Mouse (Mus musculus): ENCODE results near the gene Tubgcp6. TPM values are rescaled to one million over a fixed set of nuclear protein-coding genes. Genes with fewer than 3 reads are reported as not detected.
A peak's percentile ranks its signal among the peaks of the same experiment; 100 is the strongest.

Tubgcp6 gene
- polyA plus RNA-seq, 1 experiment from 2014 or later = 15.6 TPM

DNA sequence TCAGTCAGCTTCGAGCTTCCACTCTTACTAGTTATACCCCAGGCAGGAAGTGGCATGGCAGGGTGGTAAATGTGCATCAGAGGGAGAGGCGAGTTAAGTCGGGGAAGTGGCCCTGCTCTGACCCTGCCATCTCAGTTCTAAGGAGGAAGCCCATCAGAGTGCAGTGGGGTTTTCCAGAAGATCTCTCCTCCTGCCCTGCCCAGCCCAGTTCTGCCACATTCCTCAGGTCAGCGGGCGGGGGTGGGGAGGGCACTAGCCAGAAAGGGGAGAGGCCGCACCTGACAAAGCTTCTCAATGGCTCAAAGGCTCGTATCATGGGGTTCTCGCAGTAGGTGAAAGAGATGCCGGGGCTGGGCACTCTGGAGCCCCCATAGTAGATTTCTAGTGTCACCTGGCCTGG is 38.5 kb upstream of the Tubgcp6 start:
- Histone ChIP-seq H3K27me3 (ENCODE audit: control insufficient read depth, insufficient read depth, low read length) (no peaks in the 10 kb centered on the region), H3K27ac (replicated peaks; ENCODE audit: low read depth, low read length) (no peak overlapping the region), H3K4me1 (ENCODE audit: control insufficient read depth, insufficient read depth, low read length) (no peaks in the 10 kb centered on the region), H3K9me3 (replicated peaks; ENCODE audit: control insufficient read depth, low read length) (no peaks in the 10 kb centered on the region), H3K4me3 (ENCODE audit: low read depth, low read length) (no peak overlapping the region), H3K4me2 (ENCODE audit: low read depth, low read length) (no peak overlapping the region), H3K36me3 (replicated peaks; ENCODE audit: control insufficient read depth, insufficient read depth, low read depth, low read length) (peaks cover 61% of the 10 kb centered on the region), H3K9ac (replicated peaks; ENCODE audit: low read length) (no peak overlapping the region)
- DNase-seq (ENCODE audit: low spot score) = no peak
- ATAC-seq (replicated peaks; ENCODE audit: insufficient number of reproducible peaks, low FRiP score, low TSS enrichment, low read depth) = no peak
- 82% methylated on average over 9 of the region's 9 CpGs for WGBS

DNA sequence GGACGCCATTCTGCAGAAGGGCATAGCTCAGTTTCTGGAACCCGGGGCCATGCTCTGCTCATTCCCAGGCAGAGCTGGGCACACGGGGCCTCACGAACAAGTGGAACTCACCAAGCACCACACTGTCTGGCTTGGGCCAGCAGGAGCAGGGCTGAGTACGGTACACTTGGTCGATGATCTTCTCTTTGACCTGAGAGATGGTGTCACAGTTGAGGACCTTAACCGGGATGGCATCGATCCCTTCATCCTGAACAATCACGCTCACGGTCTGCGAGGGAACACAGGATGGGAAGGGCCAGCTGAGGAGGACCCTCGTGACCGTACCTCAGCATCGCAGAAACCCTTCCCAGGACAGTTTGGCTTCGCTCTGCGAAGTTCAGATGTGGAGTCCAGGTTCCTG is 35.6 kb upstream of the Tubgcp6 start:
- Histone ChIP-seq H3K9me3 (replicated peaks; ENCODE audit: control insufficient read depth, low read length) (no peaks in the 10 kb centered on the region), H3K36me3 (replicated peaks; ENCODE audit: control insufficient read depth, insufficient read depth, low read depth, low read length) (peaks cover 60% of the 10 kb centered on the region), H3K27me3 (ENCODE audit: control insufficient read depth, insufficient read depth, low read length) (no peaks in the 10 kb centered on the region), H3K9ac (replicated peaks; ENCODE audit: low read length) (no peak overlapping the region), H3K4me3 (ENCODE audit: low read depth, low read length) (no peak overlapping the region), H3K4me1 (ENCODE audit: control insufficient read depth, insufficient read depth, low read length) (no peaks in the 10 kb centered on the region), H3K27ac (replicated peaks; ENCODE audit: low read depth, low read length) (no peak overlapping the region), H3K4me2 (ENCODE audit: low read depth, low read length) (no peak overlapping the region)
- ATAC-seq (replicated peaks; ENCODE audit: insufficient number of reproducible peaks, low FRiP score, low TSS enrichment, low read depth) (no peak; the same call in 1 of the 2 replicates), DNase-seq (ENCODE audit: low spot score) (no peak)
- WGBS = 94% methylated on average over 16 of the region's 16 CpGs

GRCm38 (mm10) chr15:89157954-89158353 is 35.0 kb upstream of the Tubgcp6 start:
- WGBS = 69% methylated on average over 7 of the region's 7 CpGs
- peak; percentile 86 for DNase-seq (ENCODE audit: low spot score)
- ATAC-seq (replicated peaks; ENCODE audit: insufficient number of reproducible peaks, low FRiP score, low TSS enrichment, low read depth) = no peak
- Histone ChIP-seq H3K9ac (replicated peaks; ENCODE audit: low read length) (no peak overlapping the region), H3K9me3 (replicated peaks; ENCODE audit: control insufficient read depth, low read length) (no peaks in the 10 kb centered on the region), H3K4me1 (ENCODE audit: control insufficient read depth, insufficient read depth, low read length) (no peaks in the 10 kb centered on the region), H3K4me3 (ENCODE audit: low read depth, low read length) (no peak overlapping the region), H3K4me2 (ENCODE audit: low read depth, low read length) (no peak overlapping the region), H3K36me3 (replicated peaks; ENCODE audit: control insufficient read depth, insufficient read depth, low read depth, low read length) (peaks cover 60% of the 10 kb centered on the region), H3K27ac (replicated peaks; ENCODE audit: low read depth, low read length) (no peak overlapping the region), H3K27me3 (ENCODE audit: control insufficient read depth, insufficient read depth, low read length) (no peaks in the 10 kb centered on the region)

DNA sequence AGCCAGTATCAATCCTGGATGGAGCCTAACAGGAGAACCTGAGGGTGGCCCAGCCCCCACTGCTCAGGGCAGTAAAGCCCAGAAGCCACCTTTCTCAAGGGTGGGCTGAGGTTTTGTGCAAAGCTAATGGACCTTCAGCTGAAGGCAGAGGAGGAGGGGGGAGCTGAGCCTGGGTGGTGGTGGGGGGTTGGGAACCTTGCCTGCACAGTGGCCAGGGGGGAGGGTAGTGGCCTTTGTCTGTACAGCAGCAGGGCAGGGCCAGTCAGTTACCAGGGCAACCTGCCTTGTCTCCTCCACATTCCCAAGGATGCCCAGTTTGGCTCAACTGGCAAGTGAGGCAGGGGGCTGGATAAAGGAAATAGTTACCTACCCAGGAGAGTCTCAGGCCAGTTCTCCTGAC is 29.4 kb upstream of the Tubgcp6 start:
- H3K27ac ChIP-seq (replicated peaks; ENCODE audit: low read depth, low read length) = no peak overlapping the region
- ATAC-seq (replicated peaks; ENCODE audit: insufficient number of reproducible peaks, low FRiP score, low TSS enrichment, low read depth) = no peak
- H3K4me2 ChIP-seq (ENCODE audit: low read depth, low read length) = no peak overlapping the region
- no peak overlapping the region for H3K9ac ChIP-seq (replicated peaks; ENCODE audit: low read length)
- peak; percentile 36 for DNase-seq (ENCODE audit: low spot score)
- H3K4me1 ChIP-seq (ENCODE audit: control insufficient read depth, insufficient read depth, low read length) = no peaks in the 10 kb centered on the region; the same call in 1 of the 2 replicates
- peaks cover 16% of the 10 kb centered on the region for H3K27me3 ChIP-seq (ENCODE audit: control insufficient read depth, insufficient read depth, low read length)
- H3K4me3 ChIP-seq (ENCODE audit: low read depth, low read length) = no peak overlapping the region
- H3K9me3 ChIP-seq (replicated peaks; ENCODE audit: control insufficient read depth, low read length) = no peaks in the 10 kb centered on the region
- peaks cover 25% of the 10 kb centered on the region for H3K36me3 ChIP-seq (replicated peaks; ENCODE audit: control insufficient read depth, insufficient read depth, low read depth, low read length)

DNA sequence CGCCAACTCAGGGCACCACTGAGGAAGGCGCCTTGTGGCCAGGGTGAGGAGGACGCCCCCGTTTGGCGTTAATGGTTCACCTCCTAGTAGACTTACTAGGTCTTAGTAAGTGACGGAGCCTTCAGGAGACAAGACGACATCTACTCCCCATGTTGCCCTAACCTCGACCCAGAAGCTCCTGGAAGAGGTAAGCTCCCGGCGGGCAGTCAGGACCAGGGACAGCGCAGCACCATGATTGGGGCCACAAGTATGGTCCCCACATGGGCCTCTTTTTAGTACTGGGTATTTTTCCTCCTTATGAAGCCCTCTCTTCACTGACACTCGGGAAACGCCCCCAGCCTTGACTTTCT is 27.1 kb upstream of the Tubgcp6 start:
- Histone ChIP-seq H3K4me1 (ENCODE audit: control insufficient read depth, insufficient read depth, low read length) (no peaks in the 10 kb centered on the region; the same call in none of the 2 replicates), H3K9me3 (replicated peaks; ENCODE audit: control insufficient read depth, low read length) (no peaks in the 10 kb centered on the region), H3K9ac (replicated peaks; ENCODE audit: low read length) (no peak overlapping the region; the same call in 1 of the 2 replicates), H3K27ac (replicated peaks; ENCODE audit: low read depth, low read length) (no peak overlapping the region), H3K4me3 (ENCODE audit: low read depth, low read length) (peak overlapping the region; percentile 70), H3K4me2 (ENCODE audit: low read depth, low read length) (peak overlapping the region; percentile 95), H3K27me3 (ENCODE audit: control insufficient read depth, insufficient read depth, low read length) (peaks cover 28% of the 10 kb centered on the region), H3K36me3 (replicated peaks; ENCODE audit: control insufficient read depth, insufficient read depth, low read depth, low read length) (peaks cover 7% of the 10 kb centered on the region)
- DNase-seq (ENCODE audit: low spot score) (peak; percentile 80), ATAC-seq (replicated peaks; ENCODE audit: insufficient number of reproducible peaks, low FRiP score, low TSS enrichment, low read depth) (no peak; the same call in 1 of the 2 replicates)
- WGBS = 2% methylated on average over 13 of the region's 13 CpGs

DNA sequence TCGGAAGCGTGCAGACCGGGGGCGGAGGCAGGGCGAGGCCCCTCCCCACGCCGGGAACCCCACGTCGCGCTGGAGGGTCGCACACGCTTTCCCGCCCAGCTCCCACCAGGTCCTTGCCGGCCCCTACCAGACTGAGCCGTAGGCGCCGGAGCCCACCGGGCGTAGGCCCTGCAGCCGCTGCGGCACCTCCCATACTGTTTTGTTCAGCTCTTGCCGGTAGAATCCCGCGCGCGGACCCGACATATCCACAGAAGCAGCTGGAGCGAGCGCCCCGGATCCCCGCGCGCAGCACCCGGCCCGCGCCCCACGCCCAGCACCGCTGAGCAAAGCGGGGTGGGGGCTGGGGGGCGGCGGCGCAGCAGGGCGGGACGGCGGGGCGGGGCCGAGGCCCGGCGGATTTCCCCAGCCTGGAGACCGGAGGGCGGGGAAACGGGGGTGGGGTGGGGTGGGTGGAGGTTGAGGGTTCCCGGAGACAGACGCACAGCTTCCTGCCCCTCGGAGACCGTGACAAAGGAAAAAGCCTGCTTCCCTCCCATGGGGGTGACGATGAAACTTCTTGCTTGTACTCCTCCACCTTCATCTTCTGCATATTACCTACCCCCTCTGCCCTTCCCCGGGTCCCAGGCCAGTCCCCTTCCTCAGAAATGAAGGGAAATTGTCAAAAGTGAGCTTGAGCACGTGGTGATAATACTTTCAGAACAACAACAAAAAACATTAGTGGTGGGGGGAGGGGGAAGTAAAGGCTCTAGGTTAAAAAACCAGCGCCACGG is 26.5 kb upstream of the Tubgcp6 start, which contains the start of gene Mapk11:
Gene Mapk11, minus strand, starts transcription at position 358 of the 770 bp plus-strand sequence.
- Histone ChIP-seq H3K27me3 (ENCODE audit: control insufficient read depth, insufficient read depth, low read length) (peaks cover 28% of the 10 kb centered on the region), H3K4me1 (ENCODE audit: control insufficient read depth, insufficient read depth, low read length) (no peaks in the 10 kb centered on the region; the same call in none of the 2 replicates), H3K27ac (replicated peaks; ENCODE audit: low read depth, low read length) (peak within 1 kb of the TSS; percentile 59), H3K9me3 (replicated peaks; ENCODE audit: control insufficient read depth, low read length) (no peaks in the 10 kb centered on the region), H3K4me2 (ENCODE audit: low read depth, low read length) (peak within 1 kb of the TSS; percentile 95), H3K36me3 (replicated peaks; ENCODE audit: control insufficient read depth, insufficient read depth, low read depth, low read length) (peaks cover 5% of the 10 kb centered on the region), H3K9ac (replicated peaks; ENCODE audit: low read length) (peak within 1 kb of the TSS; percentile 79), H3K4me3 (ENCODE audit: low read depth, low read length) (peak within 1 kb of the TSS; percentile 70)
- under 1% methylated on average over 46 of the region's 61 CpGs for WGBS
- ATAC-seq (replicated peaks; ENCODE audit: insufficient number of reproducible peaks, low FRiP score, low TSS enrichment, low read depth) (peak; percentile 54), DNase-seq (ENCODE audit: low spot score) (peak; percentile 56)

GRCm38 (mm10) chr15:89148496-89149270 is 25.8 kb upstream of the Tubgcp6 start:
- H3K4me3 ChIP-seq (ENCODE audit: low read depth, low read length) = peak overlapping the region; percentile 70
- peak overlapping the region; percentile 59 for H3K27ac ChIP-seq (replicated peaks; ENCODE audit: low read depth, low read length)
- no peaks in the 10 kb centered on the region for H3K9me3 ChIP-seq (replicated peaks; ENCODE audit: control insufficient read depth, low read length)
- H3K4me2 ChIP-seq (ENCODE audit: low read depth, low read length) = peak overlapping the region; percentile 95
- H3K9ac ChIP-seq (replicated peaks; ENCODE audit: low read length) = peak overlapping the region; percentile 79
- H3K36me3 ChIP-seq (replicated peaks; ENCODE audit: control insufficient read depth, insufficient read depth, low read depth, low read length) = no peaks in the 10 kb centered on the region
- DNase-seq (ENCODE audit: low spot score) (peak; percentile 45), ATAC-seq (replicated peaks; ENCODE audit: insufficient number of reproducible peaks, low FRiP score, low TSS enrichment, low read depth) (no peak)
- no peaks in the 10 kb centered on the region; the same call in none of the 2 replicates for H3K4me1 ChIP-seq (ENCODE audit: control insufficient read depth, insufficient read depth, low read length)
- H3K27me3 ChIP-seq (ENCODE audit: control insufficient read depth, insufficient read depth, low read length) = peaks cover 28% of the 10 kb centered on the region
- WGBS = 6% methylated on average over 25 of the region's 25 CpGs

DNA sequence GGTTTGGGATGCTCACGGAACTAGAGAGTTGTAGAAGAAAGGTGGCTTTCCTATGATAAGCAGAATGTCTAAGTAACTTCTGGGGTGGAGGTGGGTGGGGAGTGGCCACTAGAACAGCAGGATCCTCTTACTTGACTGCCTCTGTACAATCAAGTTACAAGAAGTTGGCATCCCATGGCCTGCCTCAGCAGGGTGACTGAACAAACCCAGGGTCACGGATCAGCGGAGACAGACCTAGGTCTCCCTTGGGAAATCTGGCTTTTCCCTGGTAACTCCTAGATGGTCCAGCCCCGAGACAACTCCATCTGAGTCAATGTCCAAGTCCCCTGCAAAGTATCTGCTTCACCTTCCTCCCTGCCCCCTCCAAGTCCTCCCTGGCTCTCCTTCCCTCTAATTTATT is 25.0 kb upstream of the Tubgcp6 start:
- DNase-seq (ENCODE audit: low spot score) (no peak), ATAC-seq (replicated peaks; ENCODE audit: insufficient number of reproducible peaks, low FRiP score, low TSS enrichment, low read depth) (no peak)
- Histone ChIP-seq H3K4me3 (ENCODE audit: low read depth, low read length) (no peak overlapping the region; the same call in 1 of the 2 replicates), H3K9me3 (replicated peaks; ENCODE audit: control insufficient read depth, low read length) (no peaks in the 10 kb centered on the region), H3K4me2 (ENCODE audit: low read depth, low read length) (peak overlapping the region; percentile 95; the same call in 1 of the 2 replicates), H3K27me3 (ENCODE audit: control insufficient read depth, insufficient read depth, low read length) (peaks cover 28% of the 10 kb centered on the region), H3K36me3 (replicated peaks; ENCODE audit: control insufficient read depth, insufficient read depth, low read depth, low read length) (no peaks in the 10 kb centered on the region), H3K27ac (replicated peaks; ENCODE audit: low read depth, low read length) (no peak overlapping the region), H3K4me1 (ENCODE audit: control insufficient read depth, insufficient read depth, low read length) (no peaks in the 10 kb centered on the region; the same call in none of the 2 replicates), H3K9ac (replicated peaks; ENCODE audit: low read length) (no peak overlapping the region)
- 61% methylated on average over 4 of the region's 4 CpGs for WGBS
